Mouse (Mus musculus): Measurements from ENCODE around the gene Dennd6a. TPM values are rescaled to one million over a fixed set of nuclear protein-coding genes. Genes with fewer than 3 reads are reported as not detected.

Dennd6a gene
- polyA plus RNA-seq, 2 experiments: 5.3 to 10.8 TPM

DNA sequence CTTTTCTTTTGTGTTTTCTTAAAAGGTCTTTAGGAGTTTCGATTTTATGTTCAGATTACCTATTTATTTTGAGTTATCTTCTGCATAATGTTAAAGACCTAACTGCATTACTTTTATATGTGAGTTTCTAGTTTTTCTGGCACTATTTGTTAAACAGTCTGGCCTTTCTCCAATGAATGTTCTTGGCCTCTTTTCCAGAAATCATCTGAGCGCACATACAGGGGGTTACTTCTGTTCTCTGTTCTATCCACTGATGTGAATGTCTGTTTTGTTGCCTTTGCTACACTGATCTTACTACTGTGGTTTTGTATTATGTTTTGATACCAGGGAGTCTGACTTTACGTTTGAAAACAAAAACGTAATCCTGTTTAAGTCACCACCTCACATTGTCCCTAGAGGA is 3.8 kb upstream of the Dennd6a start:
- no peaks in the 10 kb centered on the region for H3K9me3 ChIP-seq (ENCODE audit: control insufficient read depth, low read length)

DNA sequence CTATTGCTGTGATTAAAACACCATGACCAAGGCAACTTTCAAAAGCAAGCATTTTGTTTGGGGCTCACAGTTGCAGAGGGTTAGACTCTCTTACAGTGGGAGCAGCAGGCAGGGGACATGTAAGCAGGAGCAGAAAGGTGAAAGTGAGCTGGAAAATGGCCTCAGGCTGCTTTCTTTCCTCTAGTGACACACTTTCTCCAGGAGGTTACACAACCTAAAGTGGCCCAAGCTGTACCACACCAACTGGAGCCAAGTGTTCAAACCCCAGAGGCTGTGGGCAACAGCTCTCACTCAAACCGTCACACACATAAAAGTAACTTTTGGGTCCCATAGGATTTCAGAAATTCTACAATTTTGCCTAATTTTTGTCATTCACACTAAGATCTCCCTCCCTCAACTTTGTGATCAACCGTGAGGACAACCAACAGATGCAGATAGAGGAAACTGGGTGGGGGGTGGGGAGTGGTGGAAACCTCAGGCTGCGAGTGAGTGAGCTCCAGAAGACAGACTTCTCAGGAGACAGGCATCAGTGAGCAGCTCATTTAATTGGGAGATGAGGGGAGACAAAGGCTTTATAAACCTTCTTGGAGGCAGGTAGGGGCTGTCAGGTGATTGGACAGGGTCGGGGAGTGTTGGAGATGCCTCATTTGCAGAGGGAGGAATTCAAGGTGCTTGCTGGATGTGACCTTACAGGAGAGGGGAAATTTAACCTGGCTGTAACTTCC is 1.5 kb upstream of the Dennd6a start:
- Histone ChIP-seq H3K9ac (replicated peaks) (no peak overlapping the region), H3K4me1 (replicated peaks; ENCODE audit: control insufficient read depth in 2 of 2, insufficient read depth in 2 of 2, low read length in 1 of 2) (peaks cover 0 to 4% of the 10 kb centered on the region in 2 experiments; a peak in 2 of 4 replicates), H3K9me3 (ENCODE audit: control insufficient read depth, low read length) (no peaks in the 10 kb centered on the region), H3K27me3 (ENCODE audit: control insufficient read depth, insufficient read depth, low read length) (no peaks in the 10 kb centered on the region), H3K27ac (no peak overlapping the region), H3K4me3 (ENCODE audit: insufficient read depth in 1 of 2, low read depth in 2 of 2, low read length in 2 of 2) (no peak overlapping the region), H3K4me2 (ENCODE audit: low read depth) (no peak overlapping the region), H3K36me3 (replicated peaks; ENCODE audit: control insufficient read depth, insufficient read depth, low read depth) (no peaks in the 10 kb centered on the region)
- ATAC-seq (ENCODE audit: insufficient read depth) (no peak), DNase-seq (ENCODE audit: low read depth in 3 of 3, low spot score in 3 of 3) (no peak)
- WGBS (ENCODE audit: insufficient replicate concordance): 26% methylated on average over 4 of the region's 4 CpGs
- TF ChIP-seq CTCF (IDR thresholded peaks at IDR 0.05; ENCODE audit: low read depth): no peak
- no peak for TF ChIP-seq EP300 (IDR thresholded peaks at IDR 0.05; ENCODE audit: low read depth)

More for the DNA sequence above, 3.8 kb upstream of the Dennd6a start:
- no peak overlapping the region for H3K4me2 ChIP-seq (ENCODE audit: low read depth)
- H3K4me3 ChIP-seq (ENCODE audit: insufficient read depth in 1 of 2, low read depth in 2 of 2, low read length in 2 of 2): no peak overlapping the region
- peaks cover 0 to 4% of the 10 kb centered on the region in 2 experiments; a peak in 2 of 4 replicates for H3K4me1 ChIP-seq (replicated peaks; ENCODE audit: control insufficient read depth in 2 of 2, insufficient read depth in 2 of 2, low read length in 1 of 2)
- no peak for ATAC-seq (ENCODE audit: insufficient read depth)
- H3K27me3 ChIP-seq (ENCODE audit: control insufficient read depth, insufficient read depth, low read length): no peaks in the 10 kb centered on the region
- H3K36me3 ChIP-seq (replicated peaks; ENCODE audit: control insufficient read depth, insufficient read depth, low read depth): no peaks in the 10 kb centered on the region
- H3K27ac ChIP-seq: no peak overlapping the region
- TF ChIP-seq EP300 (IDR thresholded peaks at IDR 0.05; ENCODE audit: low read depth) (no peak), CTCF (IDR thresholded peaks at IDR 0.05; ENCODE audit: low read depth) (no peak)
- no peak overlapping the region for H3K9ac ChIP-seq (replicated peaks)
- WGBS (ENCODE audit: insufficient replicate concordance): 77% methylated on average over 4 of the region's 4 CpGs
- no peak for DNase-seq (ENCODE audit: low read depth in 3 of 3, low spot score in 3 of 3)

DNA sequence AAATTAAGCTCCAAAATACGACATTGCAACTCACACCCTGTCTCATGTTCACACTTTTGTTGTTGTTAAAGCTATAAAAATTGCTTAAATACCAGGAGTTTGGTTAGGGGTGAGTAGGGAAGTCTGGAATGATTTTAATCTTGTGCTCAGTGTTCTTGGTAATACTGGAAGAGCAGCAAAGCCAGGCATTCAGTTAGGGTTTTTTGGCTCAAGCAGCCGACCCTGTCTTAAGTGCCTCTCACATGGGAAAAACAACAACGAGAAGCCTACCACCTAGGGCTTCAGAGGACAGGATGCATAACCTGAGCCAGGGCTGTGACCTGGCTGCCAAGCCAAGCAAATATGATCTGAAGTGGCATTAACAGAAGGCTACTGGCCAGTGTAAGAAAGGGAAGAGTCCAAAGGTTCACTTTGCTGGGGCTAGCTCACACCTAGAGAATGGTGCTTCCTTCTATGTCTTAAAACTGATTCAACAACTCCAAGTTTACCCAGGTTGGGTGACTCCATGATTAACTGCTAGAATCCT is 2.7 kb downstream of the Dennd6a start:
- no peak overlapping the region for H3K4me3 ChIP-seq (ENCODE audit: insufficient read depth in 1 of 2, low read depth in 2 of 2, low read length in 2 of 2)
- H3K9ac ChIP-seq (replicated peaks): no peak overlapping the region
- H3K27ac ChIP-seq: no peak overlapping the region
- no peaks in the 10 kb centered on the region for H3K27me3 ChIP-seq (ENCODE audit: control insufficient read depth, insufficient read depth, low read length)
- no peaks in the 10 kb centered on the region for H3K9me3 ChIP-seq (ENCODE audit: control insufficient read depth, low read length)
- DNase-seq (ENCODE audit: low read depth in 3 of 3, low spot score in 3 of 3) (no peak), ATAC-seq (ENCODE audit: insufficient read depth) (no peak)
- no peak for TF ChIP-seq EP300 (IDR thresholded peaks at IDR 0.05; ENCODE audit: low read depth)
- no peak for TF ChIP-seq CTCF (IDR thresholded peaks at IDR 0.05; ENCODE audit: low read depth)
- WGBS (ENCODE audit: insufficient replicate concordance): 66% methylated on average over 3 of the region's 3 CpGs
- H3K4me2 ChIP-seq (ENCODE audit: low read depth): no peak overlapping the region
- H3K4me1 ChIP-seq (replicated peaks; ENCODE audit: control insufficient read depth in 2 of 2, insufficient read depth in 2 of 2, low read length in 1 of 2): peaks cover 8 to 14% of the 10 kb centered on the region in 2 experiments
- H3K36me3 ChIP-seq (replicated peaks; ENCODE audit: control insufficient read depth, insufficient read depth, low read depth): no peaks in the 10 kb centered on the region

DNA sequence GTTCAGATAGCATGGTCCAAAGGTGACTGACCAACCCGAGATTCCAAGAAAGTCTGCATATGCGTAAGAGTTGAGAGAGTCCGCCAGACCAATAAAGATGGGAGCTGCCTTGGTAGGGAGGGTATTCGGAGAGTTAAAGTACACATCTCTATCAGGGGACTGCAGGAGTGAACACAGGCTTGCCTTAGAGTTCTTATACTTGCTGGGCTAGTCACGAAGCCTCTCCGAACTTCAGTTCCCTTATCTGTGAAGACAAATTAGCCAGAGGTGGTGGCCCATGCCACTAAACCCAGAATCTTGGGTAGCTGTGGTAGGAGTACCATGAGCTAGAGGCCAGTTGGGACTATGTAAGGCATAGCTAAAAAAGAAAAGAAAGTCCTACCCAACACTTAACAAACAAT is 5.1 kb downstream of the Dennd6a start:
- Histone ChIP-seq H3K27ac (peak overlapping the region; percentile 92), H3K9me3 (ENCODE audit: control insufficient read depth, low read length) (no peaks in the 10 kb centered on the region), H3K27me3 (ENCODE audit: control insufficient read depth, insufficient read depth, low read length) (no peaks in the 10 kb centered on the region), H3K4me3 (ENCODE audit: insufficient read depth in 1 of 2, low read depth in 2 of 2, low read length in 2 of 2) (peak overlapping the region in 1 of 2 experiments; percentile 90; a peak in 2 of 4 replicates), H3K9ac (replicated peaks) (peak overlapping the region; percentile 28; the same call in 1 of the 2 replicates), H3K36me3 (replicated peaks; ENCODE audit: control insufficient read depth, insufficient read depth, low read depth) (no peaks in the 10 kb centered on the region; the same call in 1 of the 2 replicates), H3K4me1 (replicated peaks; ENCODE audit: control insufficient read depth in 2 of 2, insufficient read depth in 2 of 2, low read length in 1 of 2) (peaks cover 10 to 16% of the 10 kb centered on the region in 2 experiments), H3K4me2 (ENCODE audit: low read depth) (peak overlapping the region; percentile 80)
- ATAC-seq (ENCODE audit: insufficient read depth): peak; percentile 58
- no peak for TF ChIP-seq CTCF (IDR thresholded peaks at IDR 0.05; ENCODE audit: low read depth)
- TF ChIP-seq EP300 (IDR thresholded peaks at IDR 0.05; ENCODE audit: low read depth): no peak; the same call in 1 of the 2 replicates
- peak in 1 of 3 experiments; percentile 52 for DNase-seq (ENCODE audit: low read depth in 3 of 3, low spot score in 3 of 3)
- 7% methylated on average over 6 of the region's 6 CpGs for whole genome bisulfite sequencing (ENCODE audit: insufficient replicate concordance)

All from liver, embryonic 14.5 days (tissue).